Mouse (Mus musculus) kidney, adult 2 months (tissue): ENCODE results near the gene Nfic. TPM values are rescaled to one million over a fixed set of nuclear protein-coding genes. Genes with fewer than 3 reads are reported as not detected.

ENCODE experiments used
- DNase-seq: peaks from one replicate; pipeline ENCODE4 v3.0.0; 2021
- H3K27ac ChIP-seq: fragments of 200-500 bp; 2 replicates; pipeline ENCODE4 v1.5.1; 2012; ENCODE audit warnings: low read depth, low read length, control low read depth, inconsistent platforms; ENCODE audit not compliant: insufficient read depth
- H3K27me3 ChIP-seq: fragments of 200-500 bp; replicated peaks from 2 replicates; pipeline ENCODE4 v1.6.1; 2012; ENCODE audit warnings: mild to moderate bottlenecking, moderate library complexity, low read length, inconsistent platforms; ENCODE audit not compliant: control insufficient read depth, insufficient read depth
- H3K36me3 ChIP-seq: fragments of 200-500 bp; 2 replicates; pipeline ENCODE4 v1.6.1; 2012; ENCODE audit warnings: mild to moderate bottlenecking, moderate library complexity, low read length, inconsistent platforms; ENCODE audit not compliant: control insufficient read depth, insufficient read depth
- H3K4me1 ChIP-seq: fragments of 200-500 bp; 2 replicates; pipeline ENCODE4 v1.6.1; 2011; ENCODE audit warnings: low read length; ENCODE audit not compliant: control insufficient read depth, insufficient read depth
- H3K4me3 ChIP-seq: fragments of 200-500 bp; 2 replicates; pipeline ENCODE4 v1.5.1; 2011; ENCODE audit warnings: mild to moderate bottlenecking, low read depth, low read length, control low read depth; ENCODE audit not compliant: insufficient read depth
- CTCF ChIP-seq: fragments of 200-500 bp; conservative IDR thresholded peaks from 2 replicates; pipeline ENCODE4 v1.5.1; 2011; ENCODE audit warnings: low read depth, mild to moderate bottlenecking, control low read depth, low read length, moderate library complexity, mixed read lengths; ENCODE audit not compliant: insufficient read depth, insufficient read length
- POLR2A ChIP-seq: fragments of 200-500 bp; IDR thresholded peaks from one replicate; pipeline ENCODE4 v1.6.1; 2011; ENCODE audit warnings: low read depth, low read length, control low read depth
- WGBS: fragments of 180-500 bp; shearing (Covaris S2); methylation state at CpG from one replicate; pipeline ENCODE4 v1.1.7; 2018; 5-methylcytosine and 5-hydroxymethylcytosine counted together
- polyA plus RNA-seq: library from polyadenylated mRNA; depleted of rRNA; stranded (reverse); fragments of >200 nt; gene quantifications from 2 replicates; pipeline ENCODE4 v1.2.3, GENCODE M21; 2012

The Nfic gene
- polyA plus RNA-seq, 1 experiment, result 82.5 TPM

GRCm38 (mm10) chr10:81472403-81473002 lies 17.1 kb upstream of the Nfic start:
- Histone ChIP-seq H3K4me1 (no peaks in the 10 kb centered on the region), H3K36me3 (no peaks in the 10 kb centered on the region), H3K4me3 (no peak overlapping the region), H3K27ac (no peak overlapping the region), H3K27me3 (no peaks in the 10 kb centered on the region)
- no peak for TF ChIP-seq CTCF
- no peak for TF ChIP-seq POLR2A
- DNase-seq, result no peak
- 2% methylated on average over 18 of the region's 18 CpGs for WGBS

GRCm38 (mm10) chr10:81470454-81470853 lies 15.0 kb upstream of the Nfic start:
- no peak for DNase-seq

GRCm38 (mm10) chr10:81469253-81469652 lies 13.8 kb upstream of the Nfic start:
- Histone ChIP-seq H3K4me3 (no peak overlapping the region), H3K27me3 (no peaks in the 10 kb centered on the region), H3K27ac (no peak overlapping the region), H3K36me3 (no peaks in the 10 kb centered on the region), H3K4me1 (no peaks in the 10 kb centered on the region)
- WGBS, result 73% methylated on average over 5 of the region's 5 CpGs
- no peak for TF ChIP-seq POLR2A
- TF ChIP-seq CTCF, result no peak
- no peak for DNase-seq

More at GRCm38 (mm10) chr10:81470454-81470853, 15.0 kb upstream of the Nfic start:
- no peaks in the 10 kb centered on the region for H3K36me3 ChIP-seq
- no peak overlapping the region for H3K27ac ChIP-seq
- 41% methylated on average over 18 of the region's 18 CpGs for WGBS
- no peaks in the 10 kb centered on the region for H3K27me3 ChIP-seq
- no peaks in the 10 kb centered on the region for H3K4me1 ChIP-seq
- no peak overlapping the region for H3K4me3 ChIP-seq
- TF ChIP-seq CTCF (no peak), POLR2A (no peak)

- no peak overlapping the region for H3K27ac ChIP-seq
- no peaks in the 10 kb centered on the region for H3K4me1 ChIP-seq
- 83% methylated on average over 16 of the region's 16 CpGs for WGBS
- no peaks in the 10 kb centered on the region for H3K27me3 ChIP-seq
- TF ChIP-seq POLR2A (no peak), CTCF (no peak)
- no peaks in the 10 kb centered on the region for H3K36me3 ChIP-seq
- H3K4me3 ChIP-seq, result no peak overlapping the region
- DNase-seq, result no peak
Measured at GRCm38 (mm10) chr10:81467670-81468235, 12.3 kb upstream of the Nfic start.

- Histone ChIP-seq H3K36me3 (no peaks in the 10 kb centered on the region), H3K4me1 (no peaks in the 10 kb centered on the region), H3K27me3 (no peaks in the 10 kb centered on the region), H3K4me3 (no peak overlapping the region), H3K27ac (no peak overlapping the region)
- WGBS, result 54% methylated on average over 14 of the region's 14 CpGs
- DNase-seq, result no peak
- TF ChIP-seq POLR2A (no peak), CTCF (no peak)
Measured at GRCm38 (mm10) chr10:81466881-81467280, 11.4 kb upstream of the Nfic start.

GRCm38 (mm10) chr10:81466066-81466465 lies 10.6 kb upstream of the Nfic start:
- Histone ChIP-seq H3K27ac (no peak overlapping the region), H3K27me3 (no peaks in the 10 kb centered on the region), H3K4me1 (no peaks in the 10 kb centered on the region), H3K36me3 (no peaks in the 10 kb centered on the region), H3K4me3 (no peak overlapping the region)
- TF ChIP-seq CTCF (no peak), POLR2A (no peak)
- WGBS, result 85% methylated on average over 2 of the region's 2 CpGs
- DNase-seq, result no peak

GRCm38 (mm10) chr10:81465265-81465645 lies 9.8 kb upstream of the Nfic start:
- no peak for DNase-seq
- H3K4me3 ChIP-seq, result no peak overlapping the region
- 8% methylated on average over 5 of the region's 5 CpGs for WGBS
- H3K36me3 ChIP-seq, result no peaks in the 10 kb centered on the region
- H3K4me1 ChIP-seq, result no peaks in the 10 kb centered on the region
- TF ChIP-seq CTCF (no peak), POLR2A (no peak)
- no peaks in the 10 kb centered on the region for H3K27me3 ChIP-seq
- no peak overlapping the region for H3K27ac ChIP-seq
